Mouse (Mus musculus): Measurements from ENCODE around the gene Sstr4.

- TF ChIP-seq MAX (IDR thresholded peaks at IDR 0.05) (no peak), CTCF (IDR thresholded peaks at IDR 0.05; ENCODE audit: control insufficient read depth, insufficient read depth, insufficient read length) (no peak), USF1 (IDR thresholded peaks at IDR 0.05; ENCODE audit: low read depth) (no peak)
These were observed 24.0 kb downstream of the Sstr4 start for GRCm38 (mm10) chr2:148419151-148419550.

Measured in C2C12 (cell line).